Mouse (Mus musculus) fibroblast of lung, adult 2 months (primary cell): ENCODE data around the gene Lrig2.
A peak's percentile ranks its signal among the peaks of the same experiment; 100 is the strongest.
"Not testable (repeated sequence)": the region's sequence is repeated elsewhere in the genome, so short reads cannot be mapped to it uniquely, and the experiment has no call there.

Source experiments
- DNase-seq: peaks from one replicate; pipeline ENCODE4 v3.0.0-alpha.2; 2011; ENCODE audit warnings: low read depth

Gene Lrig2

GRCm38 (mm10) chr3:104432651-104433050, 79.1 kb downstream of the Lrig2 start:
- DNase-seq = no peak

- no peak for DNase-seq
These were observed 79.9 kb downstream of the Lrig2 start for GRCm38 (mm10) chr3:104431848-104432159.

- no peak for DNase-seq
These were observed 80.4 kb downstream of the Lrig2 start for GRCm38 (mm10) chr3:104431156-104431847.

- DNase-seq = not testable (repeated sequence)
These were observed 84.4 kb downstream of the Lrig2 start for GRCm38 (mm10) chr3:104427354-104427753.

- no peak for DNase-seq
These were observed 87.4 kb downstream of the Lrig2 start for GRCm38 (mm10) chr3:104424346-104424745.

- DNase-seq = no peak
These were observed 90.8 kb downstream of the Lrig2 start for GRCm38 (mm10) chr3:104420929-104421328.

- no peak for DNase-seq
These were observed 91.7 kb downstream of the Lrig2 start for GRCm38 (mm10) chr3:104419990-104420389.

GRCm38 (mm10) chr3:104416806-104417205, 94.9 kb downstream of the Lrig2 start:
- no peak for DNase-seq

GRCm38 (mm10) chr3:104412482-104412881, 99.2 kb downstream of the Lrig2 start:
- no peak for DNase-seq

- DNase-seq = no peak
These were observed 104.2 kb downstream of the Lrig2 start for GRCm38 (mm10) chr3:104407506-104407905.

GRCm38 (mm10) chr3:104403582-104403981, 108.1 kb downstream of the Lrig2 start:
- DNase-seq = no peak

GRCm38 (mm10) chr3:104401176-104401575, 110.5 kb downstream of the Lrig2 start:
- peak; percentile 37 for DNase-seq

GRCm38 (mm10) chr3:104400126-104400525, 111.6 kb downstream of the Lrig2 start:
- DNase-seq = no peak

GRCm38 (mm10) chr3:104399296-104400045, 112.2 kb downstream of the Lrig2 start:
- peak; percentile 58 for DNase-seq

- DNase-seq = no peak
These were observed 114.4 kb downstream of the Lrig2 start for GRCm38 (mm10) chr3:104397316-104397715.

GRCm38 (mm10) chr3:104396736-104397081, 115.0 kb downstream of the Lrig2 start:
- DNase-seq = no peak

GRCm38 (mm10) chr3:104396067-104396735, 115.5 kb downstream of the Lrig2 start:
- no peak for DNase-seq

- DNase-seq = no peak
These were observed 121.6 kb downstream of the Lrig2 start for GRCm38 (mm10) chr3:104390072-104390471.

GRCm38 (mm10) chr3:104389449-104389848, 122.3 kb downstream of the Lrig2 start:
- no peak for DNase-seq

- no peak for DNase-seq
These were observed 126.1 kb downstream of the Lrig2 start for GRCm38 (mm10) chr3:104385587-104385986.

GRCm38 (mm10) chr3:104383681-104384341, 127.9 kb downstream of the Lrig2 start:
- no peak for DNase-seq

- DNase-seq = no peak
These were observed 133.5 kb downstream of the Lrig2 start for GRCm38 (mm10) chr3:104378228-104378627.

GRCm38 (mm10) chr3:104373907-104374306, 137.8 kb downstream of the Lrig2 start:
- DNase-seq = no peak
